Mouse (Mus musculus): ENCODE measurements around the gene Mctp1.
A peak's percentile ranks its signal among the peaks of the same experiment; 100 is the strongest.
"Not testable (repeated sequence)": the region's sequence is repeated elsewhere in the genome, so short reads cannot be mapped to it uniquely, and the experiment has no call there.

Mctp1 gene

GRCm38 (mm10) chr13:76484086-76484709, 99.9 kb downstream of the Mctp1 start:
- DNase-seq: no peak

- no peak for DNase-seq
Measured at GRCm38 (mm10) chr13:76515896-76516295, 131.6 kb downstream of the Mctp1 start.

GRCm38 (mm10) chr13:76523170-76523569, 138.8 kb downstream of the Mctp1 start:
- no peak for DNase-seq

- DNase-seq: no peak
Measured at GRCm38 (mm10) chr13:76527326-76527725, 143.0 kb downstream of the Mctp1 start.

GRCm38 (mm10) chr13:76527751-76528150, 143.4 kb downstream of the Mctp1 start:
- no peak for DNase-seq

- no peak for DNase-seq
Measured at GRCm38 (mm10) chr13:76529915-76530314, 145.6 kb downstream of the Mctp1 start.

GRCm38 (mm10) chr13:76530867-76531504, 146.7 kb downstream of the Mctp1 start:
- no peak for DNase-seq

- DNase-seq: no peak
Measured at GRCm38 (mm10) chr13:76547854-76548253, 163.5 kb downstream of the Mctp1 start.

- DNase-seq: no peak
Measured at GRCm38 (mm10) chr13:76560918-76561317, 176.6 kb downstream of the Mctp1 start.

- DNase-seq: no peak
Measured at GRCm38 (mm10) chr13:76561594-76561993, 177.3 kb downstream of the Mctp1 start.

- DNase-seq: no peak
Measured at GRCm38 (mm10) chr13:76564061-76564460, 179.7 kb downstream of the Mctp1 start.

- DNase-seq: no peak
Measured at GRCm38 (mm10) chr13:76566024-76566423, 181.7 kb downstream of the Mctp1 start.

GRCm38 (mm10) chr13:76567448-76567847, 183.1 kb downstream of the Mctp1 start:
- DNase-seq: no peak

- no peak for DNase-seq
Measured at GRCm38 (mm10) chr13:76568569-76569211, 184.4 kb downstream of the Mctp1 start.

- peak; percentile 6 for DNase-seq
Measured at GRCm38 (mm10) chr13:76579414-76579813, 195.1 kb downstream of the Mctp1 start.

- DNase-seq: no peak
Measured at GRCm38 (mm10) chr13:76585447-76585846, 201.1 kb downstream of the Mctp1 start.

GRCm38 (mm10) chr13:76590709-76591108, 206.4 kb downstream of the Mctp1 start:
- not testable (repeated sequence) for DNase-seq

- DNase-seq: no peak
Measured at GRCm38 (mm10) chr13:76591189-76591588, 206.9 kb downstream of the Mctp1 start.

- DNase-seq: no peak
Measured at GRCm38 (mm10) chr13:76591692-76592091, 207.4 kb downstream of the Mctp1 start.

- no peak for DNase-seq
Measured at GRCm38 (mm10) chr13:76592908-76593307, 208.6 kb downstream of the Mctp1 start.

- no peak for DNase-seq
Measured at GRCm38 (mm10) chr13:76597005-76597404, 212.7 kb downstream of the Mctp1 start.

- no peak for DNase-seq
Measured at GRCm38 (mm10) chr13:76609425-76609824, 225.1 kb downstream of the Mctp1 start.

GRCm38 (mm10) chr13:76611499-76611898, 227.2 kb downstream of the Mctp1 start:
- no peak for DNase-seq

- DNase-seq: no peak
Measured at GRCm38 (mm10) chr13:76620111-76620510, 235.8 kb downstream of the Mctp1 start.
